Mouse (Mus musculus) embryonic facial prominence, embryonic 12.5 days (tissue): ENCODE data around the gene Irs2. TPM values are rescaled to one million over a fixed set of nuclear protein-coding genes. Genes with fewer than 3 reads are reported as not detected.

Experiments
- ATAC-seq: fragments of 200-750 bp; cut with Nextera tagmentation; 2 replicates; pipeline ENCODE4 v1.8.0; 2017; ENCODE audit not compliant: insufficient number of reproducible peaks, insufficient read depth, low FRiP score, low TSS enrichment
- H3K27ac ChIP-seq: fragments of 300-500 bp; sonication (generic); 2 replicates; pipeline ENCODE4 v1.5.1; 2016; ENCODE audit warnings: mild to moderate bottlenecking
- H3K27me3 ChIP-seq: fragments of 300-500 bp; sonication (generic); 2 replicates; pipeline ENCODE4 v1.6.1; 2016; ENCODE audit warnings: mild to moderate bottlenecking, moderate library complexity
- H3K36me3 ChIP-seq: fragments of 300-500 bp; sonication (generic); 2 replicates; pipeline ENCODE4 v1.6.1; 2016; ENCODE audit warnings: mild to moderate bottlenecking
- H3K4me1 ChIP-seq: fragments of 300-500 bp; sonication (generic); 2 replicates; pipeline ENCODE4 v1.6.1; 2016
- H3K4me2 ChIP-seq: fragments of 300-500 bp; sonication (generic); replicated peaks from 2 replicates; pipeline ENCODE4 v1.6.1; 2016; ENCODE audit warnings: mild to moderate bottlenecking, moderate library complexity
- H3K4me3 ChIP-seq: fragments of 300-500 bp; sonication (generic); 2 replicates; pipeline ENCODE4 v1.5.1; 2016; ENCODE audit warnings: mild to moderate bottlenecking
- H3K9ac ChIP-seq: fragments of 300-500 bp; sonication (generic); 2 replicates; pipeline ENCODE4 v1.6.1; 2016; ENCODE audit warnings: mild to moderate bottlenecking, moderate library complexity
- H3K9me3 ChIP-seq: fragments of 300-500 bp; sonication (generic); 2 replicates; pipeline ENCODE4 v1.6.1; 2016; ENCODE audit warnings: mild to moderate bottlenecking, moderate library complexity
- WGBS: fragments of 180-500 bp; shearing (Covaris S2); methylation state at CpG from one replicate; pipeline ENCODE4 v1.1.7; 2016; 5-methylcytosine and 5-hydroxymethylcytosine counted together
- polyA plus RNA-seq: library from polyadenylated mRNA; unstranded; fragments of >200 nt; fragmentation: Nextera tagmentation; extraction: Ambion mirVana; gene quantifications from 2 replicates; pipeline ENCODE4 v1.2.1, GENCODE M21; 2016

Irs2 gene
- polyA plus RNA-seq, 1 experiment from 2014 or later, result 11.8 TPM

DNA sequence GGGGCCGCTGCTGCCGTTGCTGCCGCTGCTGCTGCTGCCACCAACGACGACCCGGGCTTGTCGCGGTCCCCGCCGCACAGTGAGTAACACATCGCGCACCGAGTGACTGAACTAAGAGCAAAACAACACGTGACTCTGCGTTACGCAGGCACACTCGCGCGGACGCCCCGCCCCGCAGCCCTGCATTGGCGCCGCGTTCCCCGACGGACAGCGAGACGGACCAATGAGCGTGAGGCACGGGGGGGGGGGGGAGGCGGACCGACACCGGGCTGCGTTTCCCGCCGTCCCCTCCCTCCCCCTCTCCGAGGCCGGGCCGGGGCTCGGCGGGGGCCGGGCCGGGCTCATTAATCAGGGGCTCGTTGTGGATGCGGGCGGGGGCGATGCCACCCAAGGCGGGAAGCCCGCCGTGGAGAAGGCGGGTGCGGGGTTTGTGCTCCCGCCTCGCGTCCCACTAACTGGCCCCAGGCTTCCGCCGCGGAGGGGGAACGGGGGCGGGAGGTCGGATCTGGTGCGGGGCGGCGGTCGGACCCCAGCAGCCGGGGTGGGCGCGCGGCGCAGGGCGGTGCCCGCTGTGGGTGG is 673 bp upstream of the Irs2 start:
- ATAC-seq, result peak; percentile 79
- Histone ChIP-seq H3K36me3 (peaks cover 20% of the 10 kb centered on the region; the same call in 1 of the 2 replicates), H3K9ac (peak overlapping the region; percentile 89), H3K27me3 (no peaks in the 10 kb centered on the region), H3K27ac (peak overlapping the region; percentile 98), H3K4me1 (peaks cover 41% of the 10 kb centered on the region), H3K4me3 (peak overlapping the region; percentile 80), H3K4me2 (peak overlapping the region; percentile 92), H3K9me3 (no peaks in the 10 kb centered on the region)
- under 1% methylated on average over 73 of the region's 73 CpGs for WGBS

GRCm38 (mm10) chr8:11007581-11008378 is 478 bp downstream of the Irs2 start:
- no peak for ATAC-seq
- H3K4me3 ChIP-seq, result peak overlapping the region; percentile 80
- peak overlapping the region; percentile 89 for H3K9ac ChIP-seq
- H3K27ac ChIP-seq, result peak overlapping the region; percentile 98
- peak overlapping the region; percentile 92 for H3K4me2 ChIP-seq
- no peaks in the 10 kb centered on the region for H3K27me3 ChIP-seq
- under 1% methylated on average over 88 of the region's 88 CpGs for WGBS
- H3K4me1 ChIP-seq, result peaks cover 52% of the 10 kb centered on the region
- no peaks in the 10 kb centered on the region for H3K9me3 ChIP-seq
- peaks cover 20% of the 10 kb centered on the region; the same call in 1 of the 2 replicates for H3K36me3 ChIP-seq

DNA sequence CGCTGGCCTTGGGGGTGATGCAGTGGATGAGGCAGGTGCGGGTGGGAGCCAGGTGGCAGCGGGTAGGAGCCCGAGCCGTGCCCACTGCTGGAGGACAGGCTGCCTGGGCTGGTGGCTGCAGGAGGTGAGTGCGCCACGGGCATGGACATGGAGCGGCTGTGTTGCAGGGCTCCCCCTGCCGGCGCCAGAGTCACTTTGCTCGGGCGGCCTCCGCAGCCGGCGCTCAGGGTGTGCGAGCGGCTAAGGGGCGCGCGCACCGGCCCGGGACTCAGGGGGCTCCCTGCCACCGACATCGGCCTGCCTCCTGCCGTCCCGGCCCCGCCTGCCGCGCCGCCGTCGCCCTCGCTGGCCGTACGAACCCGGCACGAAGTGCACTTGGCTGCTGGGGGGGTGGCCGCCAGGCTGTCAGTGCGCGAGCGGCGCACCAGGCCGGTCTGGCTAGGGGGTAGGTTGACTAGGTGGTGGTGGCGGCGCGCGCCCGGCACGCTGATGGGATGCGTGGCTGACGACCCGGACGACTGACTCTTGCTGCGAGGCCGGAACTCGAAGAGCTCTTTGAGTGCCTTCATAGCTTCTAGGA is 1.2 kb downstream of the Irs2 start:
- Histone ChIP-seq H3K27ac (peak overlapping the region; percentile 98), H3K36me3 (peaks cover 20% of the 10 kb centered on the region; the same call in 1 of the 2 replicates), H3K4me3 (peak overlapping the region; percentile 80), H3K4me1 (peaks cover 59% of the 10 kb centered on the region), H3K4me2 (peak overlapping the region; percentile 92), H3K27me3 (no peaks in the 10 kb centered on the region), H3K9me3 (no peaks in the 10 kb centered on the region), H3K9ac (peak overlapping the region; percentile 89)
- ATAC-seq, result peak; percentile 66
- WGBS, result under 1% methylated on average over 54 of the region's 56 CpGs

DNA sequence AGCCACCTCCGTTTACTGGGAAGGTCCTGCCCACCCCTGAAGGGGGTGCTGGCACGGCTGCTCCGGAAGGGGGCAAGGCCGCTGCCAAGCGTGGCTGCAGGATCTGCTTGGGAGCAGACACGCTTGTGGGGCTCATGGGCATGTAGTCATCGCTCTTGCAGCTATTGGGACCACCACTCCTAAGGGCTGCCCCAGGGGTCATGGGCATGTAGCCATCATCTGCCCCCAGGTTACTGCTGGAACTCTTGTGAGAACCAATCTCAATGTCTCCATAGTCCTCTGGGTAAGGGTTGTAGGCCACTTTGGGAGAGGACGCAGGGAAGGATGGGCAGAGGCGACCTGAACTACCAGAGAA is 2.0 kb downstream of the Irs2 start:
- H3K4me3 ChIP-seq, result peak overlapping the region; percentile 80
- 81% methylated on average over 9 of the region's 9 CpGs for WGBS
- H3K4me2 ChIP-seq, result peak overlapping the region; percentile 92
- peaks cover 20% of the 10 kb centered on the region; the same call in 1 of the 2 replicates for H3K36me3 ChIP-seq
- ATAC-seq, result no peak
- peaks cover 68% of the 10 kb centered on the region for H3K4me1 ChIP-seq
- peak overlapping the region; percentile 89 for H3K9ac ChIP-seq
- H3K27me3 ChIP-seq, result no peaks in the 10 kb centered on the region
- H3K27ac ChIP-seq, result 0 out of 2 replicates have a peak overlapping the region, but pooled peaks have one; percentile 30
- H3K9me3 ChIP-seq, result no peaks in the 10 kb centered on the region

DNA sequence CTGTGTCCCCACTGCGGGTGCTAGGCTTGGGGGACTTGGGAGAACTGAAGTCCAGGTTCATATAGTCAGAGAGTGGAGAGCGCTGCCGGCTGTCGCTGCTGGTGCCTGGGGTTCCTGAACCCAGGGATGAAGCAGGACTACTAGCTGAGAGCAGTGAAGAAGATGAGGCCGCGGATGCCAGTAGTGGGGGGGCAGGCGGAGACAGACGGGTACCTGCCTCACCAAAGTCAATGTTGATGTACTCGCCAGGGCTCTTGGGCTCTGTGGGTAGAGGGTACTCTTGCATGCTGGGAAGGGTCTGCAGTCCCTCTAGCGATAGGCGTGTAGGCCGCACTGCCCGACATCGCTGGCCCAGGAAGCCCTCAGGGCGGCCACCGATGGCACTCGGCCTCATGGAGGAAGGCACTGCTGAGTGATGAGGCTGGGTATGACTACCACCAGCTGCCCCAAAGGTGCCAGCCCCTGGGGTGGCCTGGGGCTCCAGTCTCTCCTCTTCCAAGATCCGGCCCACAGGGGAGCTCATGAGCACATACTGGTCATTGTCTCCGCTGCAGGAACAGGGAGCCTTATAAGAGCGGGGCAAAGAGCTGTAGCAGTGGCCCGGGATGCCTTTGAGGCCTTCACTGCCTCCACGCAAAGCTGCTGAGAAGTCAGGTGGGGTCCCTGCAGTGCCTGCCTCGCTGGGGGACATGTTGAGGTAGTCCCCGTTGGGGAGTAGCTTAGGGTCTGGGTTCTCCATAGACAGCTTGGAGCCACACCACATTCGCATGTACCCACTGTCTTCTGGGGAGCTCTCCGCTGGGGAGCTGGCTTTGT is 2.6 kb downstream of the Irs2 start:
- H3K4me3 ChIP-seq, result peak overlapping the region; percentile 80
- H3K9ac ChIP-seq, result peak overlapping the region; percentile 89
- H3K9me3 ChIP-seq, result no peaks in the 10 kb centered on the region
- no peak for ATAC-seq
- H3K27ac ChIP-seq, result 0 out of 2 replicates have a peak overlapping the region, but pooled peaks have one; percentile 30
- H3K27me3 ChIP-seq, result no peaks in the 10 kb centered on the region
- H3K36me3 ChIP-seq, result peaks cover 20% of the 10 kb centered on the region; the same call in 1 of the 2 replicates
- peaks cover 68% of the 10 kb centered on the region for H3K4me1 ChIP-seq
- 79% methylated on average over 26 of the region's 26 CpGs for WGBS
- peak overlapping the region; percentile 92 for H3K4me2 ChIP-seq

- Histone ChIP-seq H3K27ac (0 out of 2 replicates have a peak overlapping the region, but pooled peaks have one; percentile 31), H3K4me3 (peak overlapping the region; percentile 80), H3K4me1 (peaks cover 74% of the 10 kb centered on the region), H3K4me2 (peak overlapping the region; percentile 92), H3K9ac (peak overlapping the region; percentile 64), H3K27me3 (no peaks in the 10 kb centered on the region), H3K9me3 (no peaks in the 10 kb centered on the region), H3K36me3 (peaks cover 20% of the 10 kb centered on the region; the same call in 1 of the 2 replicates)
- no peak for ATAC-seq
- WGBS, result 70% methylated on average over 22 of the region's 22 CpGs
These were observed 3.3 kb downstream of the Irs2 start for GRCm38 (mm10) chr8:11004781-11005459.

- ATAC-seq, result no peak
- H3K36me3 ChIP-seq, result peaks cover 20% of the 10 kb centered on the region; the same call in 1 of the 2 replicates
- H3K4me2 ChIP-seq, result peak overlapping the region; percentile 92
- H3K27me3 ChIP-seq, result no peaks in the 10 kb centered on the region
- H3K4me1 ChIP-seq, result peaks cover 74% of the 10 kb centered on the region
- H3K9me3 ChIP-seq, result no peaks in the 10 kb centered on the region
- H3K27ac ChIP-seq, result peak overlapping the region; percentile 64; the same call in 1 of the 2 replicates
- H3K4me3 ChIP-seq, result peak overlapping the region; percentile 80
- peak overlapping the region; percentile 64 for H3K9ac ChIP-seq
- 35% methylated on average over 7 of the region's 7 CpGs for WGBS
These were observed 4.3 kb downstream of the Irs2 start for GRCm38 (mm10) chr8:11003917-11004470.

DNA sequence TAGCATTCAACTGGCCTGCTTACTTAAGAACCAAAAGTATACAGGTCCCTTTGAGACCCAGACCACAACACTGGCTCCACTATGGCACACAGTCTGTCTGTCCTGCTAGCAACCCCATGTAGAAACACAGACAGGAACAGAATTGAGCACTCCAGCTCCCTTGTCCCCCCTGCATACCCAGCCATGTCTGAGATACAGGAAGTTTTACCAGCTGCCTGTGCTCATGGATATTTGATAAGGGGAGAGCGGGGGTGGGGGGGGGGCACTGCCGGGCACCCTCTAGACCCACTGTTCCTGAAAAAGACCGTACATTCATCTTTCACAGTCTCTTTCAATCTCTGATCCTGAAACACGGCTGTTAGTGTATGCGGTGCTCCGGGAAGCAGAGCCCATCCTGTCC is 5.0 kb downstream of the Irs2 start:
- H3K36me3 ChIP-seq, result peaks cover 20% of the 10 kb centered on the region; the same call in 1 of the 2 replicates
- no peak for ATAC-seq

DNA sequence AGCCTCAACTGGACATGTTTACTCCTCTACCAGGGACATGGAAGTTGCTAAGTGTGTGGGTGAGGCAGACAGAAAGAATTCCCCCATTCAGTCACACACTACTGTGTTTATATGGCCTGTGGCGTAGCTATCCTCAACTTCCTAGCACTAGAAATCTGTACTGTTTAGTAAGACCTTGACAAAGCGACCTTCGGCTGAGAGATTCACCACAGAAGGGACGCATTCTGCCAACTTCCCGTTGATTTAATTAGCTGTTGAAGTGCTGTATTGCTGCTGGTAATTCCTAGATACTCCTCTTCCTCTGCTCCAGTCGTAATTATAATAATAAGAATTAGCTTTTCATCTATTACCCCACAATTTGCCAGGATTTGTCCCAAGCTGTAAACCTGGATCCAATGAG is 5.4 kb downstream of the Irs2 start:
- Histone ChIP-seq H3K4me1 (peaks cover 78% of the 10 kb centered on the region), H3K9ac (peak overlapping the region; percentile 64), H3K4me2 (peak overlapping the region; percentile 92), H3K9me3 (no peaks in the 10 kb centered on the region), H3K27ac (peak overlapping the region; percentile 64; the same call in 1 of the 2 replicates), H3K4me3 (peak overlapping the region; percentile 80), H3K27me3 (no peaks in the 10 kb centered on the region), H3K36me3 (peaks cover 20% of the 10 kb centered on the region; the same call in 1 of the 2 replicates)
- WGBS, result 22% methylated on average over 6 of the region's 6 CpGs
- ATAC-seq, result no peak

More for the DNA sequence above, 5.0 kb downstream of the Irs2 start:
- peak overlapping the region; percentile 92 for H3K4me2 ChIP-seq
- H3K9ac ChIP-seq, result peak overlapping the region; percentile 64
- 39% methylated on average over 6 of the region's 6 CpGs for WGBS
- peak overlapping the region; percentile 80 for H3K4me3 ChIP-seq
- H3K27ac ChIP-seq, result peak overlapping the region; percentile 64; the same call in 1 of the 2 replicates
- H3K9me3 ChIP-seq, result no peaks in the 10 kb centered on the region
- H3K27me3 ChIP-seq, result no peaks in the 10 kb centered on the region
- peaks cover 75% of the 10 kb centered on the region for H3K4me1 ChIP-seq

GRCm38 (mm10) chr8:11001062-11001549 is 7.2 kb downstream of the Irs2 start:
- Histone ChIP-seq H3K9me3 (no peaks in the 10 kb centered on the region), H3K36me3 (peaks cover 28% of the 10 kb centered on the region), H3K27ac (peak overlapping the region; percentile 57; the same call in 1 of the 2 replicates), H3K4me1 (peaks cover 72% of the 10 kb centered on the region), H3K27me3 (no peaks in the 10 kb centered on the region), H3K4me2 (peak overlapping the region; percentile 92), H3K9ac (peak overlapping the region; percentile 24; the same call in 1 of the 2 replicates), H3K4me3 (peak overlapping the region; percentile 80)
- 4% methylated on average over 6 of the region's 6 CpGs for WGBS
- no peak for ATAC-seq
